7 mouse cellular contexts compared by ENCODE assay signal in genomic region chr12:117200590-117200989, GRCm38 (mm10).
DNase-seq lines count a peak whose midpoint lies in the region; ATAC-seq and TF ChIP-seq lines count a peak whose summit lies in the region.

No protein-coding gene starts in this region.

- no peak for TF ChIP-seq POLR2A in olfactory bulb, adult 2 months (IDR thresholded peaks at IDR 0.05; ENCODE audit: insufficient read depth, low read depth, low read length)

- WGBS in heart, embryonic 12.5 days: 21% methylated on average over 5 of the region's 5 CpGs
- 45% methylated on average over 5 of the region's 5 CpGs for WGBS in kidney, embryonic 14.5 days
- WGBS in olfactory bulb, adult 2 months: 58% methylated on average over 5 of the region's 5 CpGs

- TF ChIP-seq CTCF in olfactory bulb, adult 2 months (IDR thresholded peaks at IDR 0.05; ENCODE audit: insufficient read depth, low read depth, low read length): no peak

- DNase-seq in lung, adult 18-20 months: peak; percentile 19 to 21
- no peak for DNase-seq in lung, postnatal 10 days

- H3K4me1 ChIP-seq in heart, embryonic 12.5 days (replicated peaks): peaks cover 32% of the 10 kb centered on the region
- H3K4me1 ChIP-seq in kidney, embryonic 14.5 days (ENCODE audit: control insufficient read depth, insufficient read depth, low read length): no peaks in the 10 kb centered on the region
- peaks cover 30% of the 10 kb centered on the region for H3K4me1 ChIP-seq in olfactory bulb, adult 2 months (ENCODE audit: control insufficient read depth, insufficient read depth, low read length)

- no peaks in the 10 kb centered on the region for H3K9me3 ChIP-seq in heart, embryonic 12.5 days (replicated peaks)
- H3K9me3 ChIP-seq in kidney, embryonic 14.5 days (ENCODE audit: control insufficient read depth, low read length): no peaks in the 10 kb centered on the region

- H3K27me3 ChIP-seq in heart, embryonic 12.5 days (replicated peaks): 0 out of 2 replicates have a peak, but pooled peaks cover 5% of the 10 kb centered on the region
- no peaks in the 10 kb centered on the region; the same call in 1 of the 2 replicates for H3K27me3 ChIP-seq in kidney, embryonic 14.5 days (ENCODE audit: control insufficient read depth, insufficient read depth, low read length)

- peak; percentile 54; the same call in 1 of the 2 replicates for ATAC-seq in heart, embryonic 12.5 days (ENCODE audit: insufficient number of reproducible peaks, low FRiP score)
- ATAC-seq in kidney, embryonic 14.5 days (ENCODE audit: low FRiP score, low TSS enrichment): peak; percentile 39; the same call in 1 of the 2 replicates
- no peak for ATAC-seq in activated CD4-positive, CD25-positive, alpha-beta regulatory T cell, adult 4 months
- ATAC-seq in megakaryocyte, adult 5-6 weeks (ENCODE audit: poor library complexity, severe bottlenecking): no peak

- H3K27ac ChIP-seq in heart, embryonic 12.5 days (ENCODE audit: poor library complexity, severe bottlenecking): peak overlapping the region; percentile 74
- H3K27ac ChIP-seq in kidney, embryonic 14.5 days (ENCODE audit: low read depth, low read length): no peak overlapping the region
- peak overlapping the region; percentile 60 for H3K27ac ChIP-seq in olfactory bulb, adult 2 months (ENCODE audit: insufficient read depth, low read depth, low read length)

- H3K9ac ChIP-seq in heart, embryonic 12.5 days: no peak overlapping the region
- H3K9ac ChIP-seq in kidney, embryonic 14.5 days (ENCODE audit: low read depth, low read length): no peak overlapping the region

- peak overlapping the region; percentile 6; the same call in 1 of the 2 replicates for H3K4me3 ChIP-seq in heart, embryonic 12.5 days
- H3K4me3 ChIP-seq in kidney, embryonic 14.5 days (ENCODE audit: low read length): no peak overlapping the region
- no peak overlapping the region for H3K4me3 ChIP-seq in olfactory bulb, adult 2 months (ENCODE audit: insufficient read depth, low read depth, low read length)

- H3K4me2 ChIP-seq in heart, embryonic 12.5 days: peak overlapping the region; percentile 61
- no peak overlapping the region for H3K4me2 ChIP-seq in kidney, embryonic 14.5 days (replicated peaks; ENCODE audit: low read depth, low read length)

- H3K36me3 ChIP-seq in heart, embryonic 12.5 days: no peaks in the 10 kb centered on the region
- no peaks in the 10 kb centered on the region for H3K36me3 ChIP-seq in kidney, embryonic 14.5 days (ENCODE audit: control insufficient read depth, insufficient read depth, low read length)

Comparison
In these comparisons a context has a peak if more than half of its experiments do, and no peak if none do; other contexts are left out.
1. ATAC-seq: peak in heart, embryonic 12.5 days (single experiment) and kidney, embryonic 14.5 days (single experiment); none in activated CD4-positive, CD25-positive, alpha-beta regulatory T cell, adult 4 months (single experiment) and megakaryocyte, adult 5-6 weeks (single experiment).